Mouse (Mus musculus): ENCODE results near the gene Baz2a.

- TF ChIP-seq CTCF (IDR thresholded peaks at IDR 0.05; ENCODE audit: extremely low read depth, insufficient read depth, insufficient read length, insufficient replicate concordance) (no peak), POLR2A (IDR thresholded peaks at IDR 0.05; ENCODE audit: low read depth, low read length) (no peak)
These were observed 1.5 kb upstream of the Baz2a start for GRCm38 (mm10) chr10:128089842-128090241.
